Mouse (Mus musculus) adrenal gland, postnatal 14 days (tissue): ENCODE data around the gene 4932438H23Rik. TPM values are rescaled to one million over a fixed set of nuclear protein-coding genes. Genes with fewer than 3 reads are reported as not detected.

Source experiments
- DNase-seq: peaks from one replicate; pipeline ENCODE4 v3.0.0; 2021; ENCODE audit warnings: mixed read lengths
- total RNA-seq: library from RNA; stranded (reverse); gene quantifications from 2 replicates; pipeline ENCODE4 v1.2.3, GENCODE M21; 2021

4932438H23Rik gene
- total RNA-seq, 1 experiment from 2014 or later, result not detected

GRCm38 (mm10) chr16:91099444-91100065 is 4.6 kb upstream of the 4932438H23Rik start:
- DNase-seq, result no peak

GRCm38 (mm10) chr16:91097858-91098257 is 2.9 kb upstream of the 4932438H23Rik start:
- no peak for DNase-seq

DNA sequence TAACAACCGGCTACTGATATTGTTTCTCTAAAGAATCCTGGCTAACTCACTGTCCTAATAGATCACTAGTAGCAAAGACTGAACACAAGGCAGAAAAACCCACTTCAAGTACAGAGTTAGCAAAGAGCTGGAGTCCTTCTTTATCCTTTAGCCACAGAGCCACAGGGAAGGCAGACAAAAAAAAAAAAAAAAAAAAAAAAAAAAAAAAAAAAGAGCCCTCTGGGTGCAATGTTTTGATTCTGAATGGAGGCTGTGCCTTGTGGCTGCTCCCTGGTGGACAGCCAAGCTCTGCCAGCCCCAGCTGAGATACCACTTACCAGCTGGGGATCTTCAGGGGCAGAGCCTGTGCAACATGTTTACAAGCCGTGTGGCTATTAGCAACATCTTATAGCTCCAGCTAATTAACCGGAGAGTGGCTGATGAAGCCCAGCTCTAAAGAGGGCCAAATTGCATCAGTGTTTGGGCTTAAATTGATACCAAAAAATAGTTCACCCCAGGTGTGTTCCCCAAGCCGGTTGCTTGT is 2.1 kb upstream of the 4932438H23Rik start:
- DNase-seq, result no peak

DNA sequence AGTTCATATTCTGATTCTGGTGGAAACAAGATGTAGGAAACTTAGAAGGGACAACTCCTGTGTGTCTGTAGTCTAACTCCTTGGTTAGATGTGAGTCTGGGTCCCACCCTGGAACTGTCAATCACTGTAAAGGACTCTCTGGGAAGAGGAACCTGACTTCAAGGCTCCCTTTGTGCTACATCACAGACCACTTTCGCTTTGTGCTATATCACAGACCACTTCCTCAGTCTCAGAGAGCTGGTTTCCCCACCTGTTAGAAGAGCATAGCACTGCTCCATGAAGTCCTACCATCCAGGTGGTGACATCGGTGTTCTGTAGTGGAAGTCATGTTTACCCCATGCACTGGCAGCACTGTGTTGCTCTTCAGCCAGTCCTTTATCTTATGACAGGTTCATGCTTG is 1.1 kb upstream of the 4932438H23Rik start:
- no peak for DNase-seq

GRCm38 (mm10) chr16:91086642-91087306 is 8.1 kb downstream of the 4932438H23Rik start:
- DNase-seq, result no peak

DNA sequence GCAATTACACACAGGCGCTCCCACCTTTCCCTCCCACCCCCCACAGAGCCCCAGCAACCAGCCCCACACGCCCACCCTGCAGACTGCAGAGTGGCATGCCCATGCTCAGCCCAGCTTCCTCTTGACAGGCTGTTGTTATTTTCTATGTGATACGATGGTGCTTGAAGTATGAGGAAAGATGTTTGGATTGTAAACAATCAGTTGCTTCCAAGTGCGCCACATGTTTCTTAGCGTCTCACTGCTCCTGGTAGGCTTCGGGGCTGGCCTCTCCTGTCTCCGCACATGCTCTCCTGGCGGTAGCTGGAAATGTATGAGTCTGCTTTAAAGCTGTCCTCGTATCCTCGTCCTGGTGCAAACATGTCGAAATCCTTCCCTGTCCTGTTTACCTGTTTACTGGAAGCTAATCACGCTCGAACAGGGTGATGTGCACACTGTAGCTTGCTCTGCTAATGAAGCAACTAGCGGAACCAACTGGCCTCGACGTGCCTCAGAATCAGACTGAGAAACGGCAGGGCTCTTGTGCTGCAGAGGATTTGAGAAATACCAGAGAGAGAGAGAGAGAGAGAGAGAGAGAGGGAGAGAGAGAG is 9.6 kb downstream of the 4932438H23Rik start:
- no peak for DNase-seq

DNA sequence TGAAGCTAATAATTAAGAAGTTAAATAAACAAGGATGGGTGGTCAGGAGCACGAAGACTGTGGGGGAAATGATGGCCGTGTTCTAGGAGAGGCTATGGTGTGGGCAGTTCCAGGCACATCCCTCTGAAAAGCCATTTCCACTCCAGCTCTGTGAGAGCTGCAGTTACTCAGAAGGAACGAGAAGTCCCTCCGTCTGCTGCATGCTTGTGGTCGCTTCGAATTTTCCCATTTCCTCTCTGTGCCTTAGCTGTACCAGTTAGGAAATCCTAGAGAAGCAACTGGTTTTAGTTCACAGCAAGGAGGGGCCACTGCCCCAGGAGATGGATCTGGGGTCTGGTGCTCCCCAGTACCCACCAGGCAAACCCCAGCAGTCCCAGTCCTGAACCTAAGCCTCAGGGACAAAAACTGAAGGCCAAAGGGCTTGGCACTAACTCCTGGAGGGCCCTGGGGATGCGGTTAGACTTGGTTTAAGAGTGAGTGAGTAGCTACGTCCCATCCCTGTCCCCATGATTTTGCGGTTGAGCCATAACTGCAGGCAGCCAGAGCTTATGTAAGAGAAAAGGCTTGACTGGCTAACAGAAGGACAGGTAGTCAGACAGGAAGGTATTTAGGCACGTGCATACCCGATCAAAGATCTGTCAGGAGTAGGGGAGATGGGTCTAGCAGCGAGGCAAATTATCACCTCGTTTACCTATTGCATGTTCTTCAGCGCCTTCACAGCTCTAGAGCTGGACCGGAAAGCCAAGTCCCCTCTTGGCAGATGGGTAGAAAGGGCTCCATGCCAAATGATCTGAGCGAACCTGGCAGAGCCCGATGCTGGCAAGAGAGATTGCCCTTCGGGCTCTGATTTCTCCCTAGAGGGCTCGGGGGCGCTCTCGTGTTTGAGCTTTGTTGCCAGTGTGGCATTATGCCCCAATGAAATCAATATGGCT is 10.3 kb downstream of the 4932438H23Rik start:
- peak; percentile 59 for DNase-seq

DNA sequence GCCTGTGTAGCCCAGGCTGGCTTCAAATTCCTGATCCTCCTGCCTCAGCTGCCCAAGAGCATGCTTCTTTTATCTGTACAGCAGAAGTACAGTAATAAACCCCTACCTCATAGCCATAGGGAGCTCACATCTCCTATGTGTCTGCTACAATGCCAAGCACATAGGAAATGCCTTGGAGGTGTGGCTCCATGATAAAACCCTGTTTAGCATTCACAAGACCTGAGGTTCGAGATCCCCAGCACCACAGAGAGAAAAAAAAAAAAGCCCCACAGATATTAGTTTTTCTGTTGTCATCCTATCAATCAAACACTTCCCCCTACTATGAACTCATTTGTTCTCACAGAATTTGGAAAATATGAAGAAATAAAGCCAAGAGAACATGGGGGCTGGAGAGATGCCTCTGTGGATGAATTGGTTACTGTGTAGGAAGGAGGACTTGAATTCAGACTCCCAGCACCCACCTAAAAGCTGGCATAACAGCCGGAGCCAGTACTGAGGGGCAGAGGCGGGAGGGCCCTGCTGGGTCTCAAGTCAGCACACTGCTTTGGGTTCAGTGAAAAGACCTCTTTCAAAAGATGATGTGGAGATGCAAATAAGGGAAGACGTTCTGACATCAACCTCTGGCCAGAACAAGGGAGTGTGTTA is 11.8 kb downstream of the 4932438H23Rik start:
- DNase-seq, result no peak

DNA sequence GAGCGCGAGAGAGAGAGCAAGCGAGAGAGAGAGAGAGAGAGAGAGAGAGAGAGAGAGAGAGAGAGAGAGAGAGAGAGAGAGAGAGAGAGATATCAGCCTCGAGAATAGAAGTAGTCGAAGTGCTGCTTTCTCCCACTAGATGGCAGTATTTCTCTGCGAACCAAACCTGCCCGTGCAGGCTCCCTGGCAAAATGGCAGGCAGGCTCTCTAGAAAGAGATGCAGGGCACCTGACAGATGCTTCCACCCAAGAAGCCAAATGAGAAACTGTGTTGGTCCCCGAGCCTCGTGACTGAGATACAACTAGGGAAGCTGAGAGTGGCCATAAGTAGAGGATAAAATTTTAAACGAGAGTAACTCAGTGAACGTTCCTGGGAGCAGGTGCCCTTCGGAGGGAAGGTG is 13.4 kb downstream of the 4932438H23Rik start:
- DNase-seq, result peak; percentile 82

DNA sequence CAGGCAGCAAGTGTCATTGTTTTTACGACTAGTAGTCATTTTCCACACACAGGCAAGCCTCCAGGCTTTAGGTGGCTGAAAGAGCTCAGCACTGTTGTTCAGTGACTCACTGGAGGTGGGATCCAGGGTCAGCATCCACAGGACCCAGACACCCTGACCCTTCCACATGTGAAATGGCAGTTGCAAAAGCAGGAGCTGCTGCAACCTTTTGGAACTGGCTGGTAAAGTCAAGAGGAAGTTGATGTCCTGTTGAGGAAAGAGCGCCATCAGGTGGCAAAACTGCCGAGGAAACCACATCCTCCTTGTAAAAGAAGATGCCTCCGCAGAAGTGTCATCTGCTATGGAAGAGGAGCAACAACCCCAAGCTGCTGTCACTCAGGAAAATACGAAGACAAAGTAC is 18.7 kb downstream of the 4932438H23Rik start:
- peak; percentile 55 for DNase-seq

GRCm38 (mm10) chr16:91075423-91075822 is 19.5 kb downstream of the 4932438H23Rik start:
- DNase-seq, result peak; percentile 32

DNA sequence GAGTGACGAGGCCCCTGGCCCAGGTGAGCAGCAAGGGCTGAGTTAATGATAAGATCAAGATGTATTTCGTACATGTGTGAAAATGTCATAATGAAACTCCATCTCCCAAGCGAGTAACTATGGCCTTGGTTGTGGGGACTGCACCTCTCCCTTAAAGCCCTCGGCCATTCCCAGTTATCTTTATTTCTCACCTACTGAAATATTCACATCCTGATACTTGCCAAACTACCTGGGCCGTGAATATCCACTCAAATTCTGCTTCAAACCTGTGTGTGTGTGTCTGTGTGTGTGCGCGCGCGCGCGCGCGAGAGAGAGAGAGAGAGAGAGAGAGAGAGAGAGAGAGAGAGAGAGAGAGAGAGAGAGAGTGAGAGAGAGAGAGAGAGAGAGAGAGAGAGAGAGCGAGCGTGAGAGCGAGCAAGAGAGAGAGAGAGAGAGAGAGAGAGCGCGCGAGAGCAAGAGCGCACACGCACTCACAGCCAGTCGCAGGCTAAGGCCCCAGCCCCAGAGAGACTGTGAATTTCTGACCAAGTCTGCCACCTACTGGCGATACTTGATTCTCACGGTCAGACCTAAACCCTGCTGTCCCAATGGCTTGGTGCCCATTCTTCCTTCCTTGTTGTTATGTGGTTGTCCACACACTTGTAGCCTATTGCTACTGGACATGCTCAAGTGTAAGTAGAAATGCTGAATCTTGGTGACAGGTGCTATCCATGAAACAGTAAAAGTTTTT is 21.6 kb downstream of the 4932438H23Rik start:
- peak; percentile 94 for DNase-seq

- DNase-seq, result no peak
Measured at GRCm38 (mm10) chr16:91072256-91072655, 22.7 kb downstream of the 4932438H23Rik start.

DNA sequence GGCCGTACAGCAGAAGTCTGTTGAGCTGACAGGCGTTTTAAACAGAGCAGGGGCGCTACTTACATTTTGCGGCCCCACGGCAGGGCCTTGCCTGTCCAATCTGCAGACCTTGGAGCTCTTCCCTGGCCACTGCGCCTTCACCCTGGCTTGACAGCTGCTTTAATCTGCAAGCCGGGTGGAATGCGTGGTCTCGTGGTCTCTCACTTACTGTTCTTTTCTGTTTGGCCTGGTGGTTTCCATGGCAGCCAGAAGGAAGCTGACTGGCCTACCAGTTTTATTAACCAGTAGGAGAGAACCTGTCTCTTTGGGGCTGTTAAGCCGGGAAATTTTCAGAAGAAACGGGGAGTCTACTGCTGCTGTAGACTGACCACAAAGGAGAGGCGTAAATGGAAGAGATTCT is 26.0 kb downstream of the 4932438H23Rik start:
- DNase-seq, result peak; percentile 40

GRCm38 (mm10) chr16:91067122-91067521 is 27.8 kb downstream of the 4932438H23Rik start:
- DNase-seq, result no peak

DNA sequence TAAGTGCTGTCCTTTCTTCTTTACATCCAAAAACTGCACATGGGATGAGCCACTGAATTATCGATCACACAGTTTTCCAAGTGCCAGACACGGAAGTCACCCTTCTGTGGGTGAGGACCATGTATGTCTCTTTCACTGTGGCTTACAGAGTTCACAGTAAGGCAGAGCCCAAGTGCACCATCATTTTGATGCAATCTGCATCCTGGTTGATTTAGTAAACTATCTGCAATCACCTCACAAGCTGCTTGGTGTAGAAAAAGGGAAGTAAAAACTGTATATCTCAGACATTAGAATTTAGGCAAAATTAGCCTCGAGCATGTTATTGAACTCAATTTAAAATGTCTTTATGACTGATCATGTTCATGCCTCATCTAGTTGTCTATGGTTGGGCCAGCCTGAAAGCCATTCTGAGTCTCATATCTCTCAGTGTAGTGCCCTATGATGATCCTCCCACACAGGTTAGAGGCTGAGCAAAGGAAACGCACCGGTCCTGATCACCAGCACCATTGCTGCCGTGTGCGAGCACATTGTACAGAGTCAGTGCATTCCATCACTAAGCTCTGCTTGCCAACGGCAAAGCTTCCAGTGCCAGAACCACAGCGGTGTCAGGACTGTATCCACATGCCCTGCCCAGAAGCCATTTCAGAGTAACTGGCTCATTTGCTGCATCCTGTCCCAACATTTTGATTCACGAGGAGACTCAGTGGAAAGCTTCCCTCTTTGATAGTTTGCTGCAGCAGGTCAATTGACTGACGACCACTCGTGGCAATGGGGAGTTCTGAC is 30.1 kb downstream of the 4932438H23Rik start:
- no peak for DNase-seq

DNA sequence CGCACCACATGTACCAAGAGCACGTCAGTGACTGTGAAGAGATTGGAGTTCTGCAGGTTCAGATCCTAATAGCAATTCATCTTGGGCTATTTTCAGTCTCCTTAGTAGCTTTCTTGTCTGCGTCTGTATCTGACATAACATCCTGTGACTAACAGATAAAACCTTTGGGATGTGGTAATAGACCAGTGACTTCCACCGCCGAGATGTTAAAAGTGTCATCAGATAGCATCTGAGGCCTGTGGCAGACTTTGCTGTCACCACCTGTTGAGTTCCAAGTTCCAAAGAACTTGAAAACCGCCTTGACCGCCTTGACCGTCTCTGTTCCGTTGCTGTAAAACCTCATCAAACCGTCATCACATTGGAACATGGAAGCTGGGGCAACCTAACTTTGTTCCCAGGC is 31.1 kb downstream of the 4932438H23Rik start:
- DNase-seq, result no peak

GRCm38 (mm10) chr16:91061531-91062318 is 33.2 kb downstream of the 4932438H23Rik start:
- DNase-seq, result no peak

GRCm38 (mm10) chr16:91057741-91058140 is 37.2 kb downstream of the 4932438H23Rik start:
- no peak for DNase-seq
